Mouse (Mus musculus) liver, embryonic 14.5 days (tissue): Measurements from ENCODE around the gene Tmem255a.

ENCODE experiments used
- CTCF ChIP-seq: IDR thresholded peaks from 2 replicates; pipeline ENCODE4 v1.5.1; 2016; ENCODE audit warnings: antibody characterized with exemption, low read depth, control low read depth
- EP300 ChIP-seq: IDR thresholded peaks from 2 replicates; pipeline ENCODE4 v1.6.1; 2016; ENCODE audit warnings: antibody characterized with exemption, low read depth

- TF ChIP-seq CTCF (no peak), EP300 (no peak)
These were observed 50.4 kb downstream of the Tmem255a start for GRCm38 (mm10) chrX:38201816-38202215.
